Mouse (Mus musculus) stomach, postnatal 0 days (tissue): ENCODE results near the gene Tbc1d2b. TPM values are rescaled to one million over a fixed set of nuclear protein-coding genes. Genes with fewer than 3 reads are reported as not detected.

ENCODE experiments used
- ATAC-seq: fragments of 200-750 bp; cut with Nextera tagmentation; 2 replicates; pipeline ENCODE4 v1.8.0; 2017; ENCODE audit not compliant: low FRiP score, low TSS enrichment
- DNase-seq: peaks from one replicate; pipeline ENCODE4 v3.0.0-alpha.2; 2016; ENCODE audit warnings: low spot score
- H3K27ac ChIP-seq: fragments of 300-500 bp; sonication (generic); replicated peaks from 2 replicates; pipeline ENCODE4 v1.5.1; 2014; ENCODE audit warnings: mild to moderate bottlenecking, control low read depth
- H3K27me3 ChIP-seq: fragments of 300-500 bp; sonication (generic); 2 replicates; pipeline ENCODE4 v1.6.1; 2014; ENCODE audit warnings: low read length; ENCODE audit not compliant: control insufficient read depth, insufficient read depth
- H3K36me3 ChIP-seq: fragments of 300-500 bp; sonication (generic); 2 replicates; pipeline ENCODE4 v1.6.1; 2014; ENCODE audit warnings: low read length, mixed read lengths; ENCODE audit not compliant: control insufficient read depth, insufficient read depth
- H3K4me1 ChIP-seq: fragments of 300-500 bp; sonication (generic); replicated peaks from 2 replicates; pipeline ENCODE4 v1.6.1; 2014; ENCODE audit warnings: antibody characterized with exemption; ENCODE audit not compliant: control insufficient read depth, insufficient read depth
- H3K4me2 ChIP-seq: fragments of 300-500 bp; sonication (generic); replicated peaks from 2 replicates; pipeline ENCODE4 v1.6.1; 2014; ENCODE audit warnings: low read depth, mild to moderate bottlenecking, control low read depth, moderate library complexity
- H3K4me3 ChIP-seq: fragments of 300-500 bp; sonication (generic); 2 replicates; pipeline ENCODE4 v1.5.1; 2014; ENCODE audit warnings: low read depth, low read length, control low read depth
- H3K9ac ChIP-seq: fragments of 300-500 bp; sonication (generic); 2 replicates; pipeline ENCODE4 v1.6.1; 2014; ENCODE audit warnings: mild to moderate bottlenecking, low read length, control low read depth, mixed read lengths
- H3K9me3 ChIP-seq: fragments of 300-500 bp; sonication (generic); 2 replicates; pipeline ENCODE4 v1.6.1; 2016; ENCODE audit warnings: low read length; ENCODE audit not compliant: control insufficient read depth
- CTCF ChIP-seq: IDR thresholded peaks from 2 replicates; pipeline ENCODE4 v1.5.1; 2016; ENCODE audit warnings: antibody characterized with exemption, low read depth, mild to moderate bottlenecking, moderate library complexity
- EP300 ChIP-seq: optimal IDR thresholded peaks from 2 replicates; pipeline ENCODE3; 2016; ENCODE audit warnings: antibody characterized with exemption
- WGBS: fragments of 180-500 bp; shearing (Covaris S2); extraction: QIAGEN DNeasy Blood & Tissue Kit; methylation state at CpG from one replicate; pipeline ENCODE4 v1.1.7; 2014; 5-methylcytosine and 5-hydroxymethylcytosine counted together
- polyA plus RNA-seq: library from polyadenylated mRNA; unstranded; fragments of >200 nt; fragmentation: Nextera tagmentation; extraction: Ambion mirVana; gene quantifications from 2 replicates; pipeline ENCODE4 v1.2.1, GENCODE M21; 2015

The Tbc1d2b gene
- polyA plus RNA-seq, 1 experiment from 2014 or later, result 6.6 TPM

DNA sequence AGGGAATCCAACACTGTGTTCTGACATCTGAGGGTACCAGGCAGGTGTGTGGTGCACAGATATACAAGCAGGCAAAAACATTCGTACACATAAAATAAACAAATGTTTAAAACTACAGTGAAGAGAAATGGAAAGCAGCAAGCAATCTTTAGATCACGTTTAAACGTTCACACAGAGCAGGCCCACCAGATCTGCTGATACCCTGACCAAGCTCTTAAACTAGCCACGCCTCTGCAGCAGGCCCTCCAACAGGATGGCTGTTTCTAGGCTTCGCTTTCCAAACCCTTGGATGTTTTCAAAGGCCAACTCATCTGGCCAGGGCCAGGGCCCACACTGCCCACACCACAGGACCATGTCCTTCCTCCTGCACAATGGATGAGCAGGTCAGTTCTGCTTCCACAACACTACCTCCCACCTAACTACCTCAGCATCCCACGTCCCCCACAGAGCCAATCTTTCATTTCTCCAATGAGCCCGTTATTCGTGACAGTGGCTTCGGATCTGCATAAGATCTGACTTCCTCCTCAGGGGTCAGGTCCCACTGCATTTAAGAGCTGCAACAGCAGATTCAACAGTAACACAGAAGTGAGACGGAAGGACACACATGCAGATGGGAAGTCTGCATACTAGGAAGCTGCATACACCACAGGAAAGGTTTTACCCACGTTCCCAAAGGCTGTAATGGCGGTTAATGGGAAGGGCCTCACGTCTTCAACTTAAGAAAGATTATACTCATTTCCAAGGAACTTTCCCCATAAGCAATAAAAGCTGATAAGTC is 12.7 kb downstream of the Tbc1d2b start:
- Histone ChIP-seq H3K9me3 (no peaks in the 10 kb centered on the region), H3K27ac (no peak overlapping the region), H3K4me3 (no peak overlapping the region), H3K9ac (no peak overlapping the region), H3K36me3 (no peaks in the 10 kb centered on the region; the same call in 1 of the 2 replicates), H3K27me3 (no peaks in the 10 kb centered on the region), H3K4me2 (no peak overlapping the region), H3K4me1 (peaks cover 8% of the 10 kb centered on the region)
- no peak for ATAC-seq
- DNase-seq, result no peak
- WGBS, result 74% methylated on average over 13 of the region's 13 CpGs
- no peak for TF ChIP-seq CTCF
- no peak for TF ChIP-seq EP300

DNA sequence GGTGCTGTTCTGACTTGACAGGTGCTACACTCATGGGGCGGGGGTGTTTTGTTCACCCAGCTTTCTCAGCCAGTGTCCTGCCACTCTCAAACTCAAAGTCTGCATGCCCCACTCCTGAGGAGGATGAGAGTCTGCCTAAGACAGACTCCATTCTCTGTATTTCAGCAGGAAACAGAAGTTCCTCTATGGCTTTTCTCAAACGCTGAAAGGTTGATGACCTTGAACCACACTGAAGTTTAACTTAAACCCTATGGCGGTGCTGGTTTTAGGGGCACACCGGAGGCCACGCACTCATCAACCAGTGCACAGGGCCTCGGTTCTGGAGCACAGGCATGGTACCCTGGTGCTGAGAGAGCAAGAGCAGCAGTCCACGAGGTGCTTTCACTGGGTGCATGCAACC is 13.4 kb downstream of the Tbc1d2b start:
- Histone ChIP-seq H3K36me3 (no peaks in the 10 kb centered on the region; the same call in 1 of the 2 replicates), H3K27ac (no peak overlapping the region; the same call in 1 of the 2 replicates), H3K4me3 (no peak overlapping the region), H3K9ac (no peak overlapping the region), H3K9me3 (no peaks in the 10 kb centered on the region), H3K4me1 (peaks cover 8% of the 10 kb centered on the region), H3K4me2 (no peak overlapping the region), H3K27me3 (no peaks in the 10 kb centered on the region)
- DNase-seq, result no peak
- WGBS, result 73% methylated on average over 7 of the region's 7 CpGs
- TF ChIP-seq EP300 (no peak), CTCF (no peak)
- ATAC-seq, result no peak

DNA sequence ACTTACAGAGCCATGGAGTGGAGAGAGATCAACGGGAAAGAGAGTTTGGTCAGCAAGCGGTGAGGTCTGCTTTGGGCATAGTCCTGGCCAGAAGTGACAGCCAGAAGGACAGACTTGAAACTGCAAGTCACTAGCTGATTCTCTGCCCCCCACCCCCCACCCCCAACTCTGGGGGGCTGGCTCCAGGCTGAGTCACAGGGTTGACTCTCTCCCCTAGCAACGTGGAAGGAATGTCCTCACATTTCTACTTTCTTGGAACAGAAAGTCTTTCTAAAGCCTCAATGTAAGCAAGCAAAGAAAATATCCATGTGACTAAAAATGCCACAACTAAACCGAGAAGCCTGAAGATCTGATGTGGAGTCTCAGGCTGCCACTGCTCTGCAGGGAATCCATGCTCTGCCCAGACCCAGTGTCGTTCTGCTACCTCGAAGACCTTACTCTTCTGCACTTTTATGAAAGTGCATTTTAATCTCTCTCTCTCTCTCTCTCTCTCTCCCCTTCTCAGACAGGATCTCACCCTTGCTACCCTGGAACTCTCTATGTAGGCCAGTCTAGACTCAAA is 14.7 kb downstream of the Tbc1d2b start:
- ATAC-seq, result peak; percentile 63; the same call in 1 of the 2 replicates
- no peaks in the 10 kb centered on the region; the same call in 1 of the 2 replicates for H3K36me3 ChIP-seq
- peaks cover 5% of the 10 kb centered on the region for H3K4me1 ChIP-seq
- H3K9ac ChIP-seq, result no peak overlapping the region
- H3K27me3 ChIP-seq, result no peaks in the 10 kb centered on the region
- no peak overlapping the region for H3K4me2 ChIP-seq
- DNase-seq, result no peak
- no peak for TF ChIP-seq CTCF
- TF ChIP-seq EP300, result peak; percentile 17
- no peaks in the 10 kb centered on the region for H3K9me3 ChIP-seq
- no peak overlapping the region for H3K4me3 ChIP-seq
- WGBS, result 28% methylated on average over 6 of the region's 6 CpGs
- peak overlapping the region; percentile 76 for H3K27ac ChIP-seq

DNA sequence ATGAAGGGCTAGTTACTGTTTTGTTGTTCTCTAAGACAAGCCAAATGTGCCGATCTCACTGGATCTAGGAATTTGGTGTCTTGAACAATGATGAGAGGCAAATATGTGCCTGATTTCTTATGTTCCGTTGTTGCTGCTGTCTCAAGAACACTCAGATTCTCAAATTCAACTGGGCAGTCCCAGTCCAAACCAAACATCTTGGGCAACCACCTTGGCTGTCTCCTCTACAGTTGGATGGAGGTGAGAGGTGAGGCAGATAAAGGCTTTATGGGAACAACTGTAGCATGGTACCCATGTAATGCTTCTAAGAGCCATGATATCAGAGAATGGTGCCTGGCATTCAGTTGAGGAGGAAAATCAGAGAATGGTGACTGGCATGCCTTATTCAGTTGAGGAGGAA is 17.4 kb downstream of the Tbc1d2b start:
- Histone ChIP-seq H3K4me2 (no peak overlapping the region), H3K36me3 (peaks cover 6% of the 10 kb centered on the region; the same call in 1 of the 2 replicates), H3K4me3 (no peak overlapping the region), H3K4me1 (no peaks in the 10 kb centered on the region), H3K9ac (no peak overlapping the region), H3K27me3 (no peaks in the 10 kb centered on the region), H3K27ac (no peak overlapping the region), H3K9me3 (no peaks in the 10 kb centered on the region)
- DNase-seq, result no peak
- WGBS, result 84% methylated on average over 2 of the region's 2 CpGs
- ATAC-seq, result no peak
- TF ChIP-seq CTCF, result no peak

DNA sequence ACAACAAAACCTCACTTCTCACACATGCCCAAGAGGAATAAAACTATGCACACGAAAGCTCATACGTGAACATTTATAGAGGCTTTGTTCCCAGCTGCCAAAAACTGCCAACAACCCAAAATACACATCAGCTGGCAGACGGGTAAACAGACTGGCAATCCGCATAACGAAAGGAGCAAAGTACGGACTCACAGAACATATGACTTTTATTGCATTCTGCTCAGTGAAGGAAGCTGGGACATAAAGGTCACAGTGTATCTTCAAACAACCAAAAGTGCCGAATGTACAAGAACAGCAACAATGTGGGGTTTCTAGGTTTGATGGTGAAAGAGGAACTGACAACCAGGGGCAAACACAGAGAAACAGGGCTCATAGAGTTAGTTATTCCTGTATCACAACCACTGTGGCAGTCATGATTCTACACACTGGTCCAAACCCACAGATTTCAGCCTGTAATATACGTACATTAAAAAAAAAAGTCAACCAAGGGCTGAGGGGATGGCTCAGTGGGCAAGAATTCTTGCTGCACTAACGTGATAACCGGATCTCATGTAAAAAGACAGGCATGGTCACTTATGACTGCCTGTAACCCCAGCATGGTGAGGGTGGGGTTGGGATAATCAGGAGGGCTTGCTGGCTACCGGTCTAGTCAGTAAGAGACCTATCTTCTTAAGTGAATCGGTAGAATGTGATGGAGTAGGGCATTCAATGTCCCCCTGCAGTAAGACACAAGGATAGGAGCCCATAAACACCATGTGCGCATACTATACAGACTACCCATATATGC is 19.4 kb downstream of the Tbc1d2b start:
- Histone ChIP-seq H3K4me2 (no peak overlapping the region), H3K27me3 (no peaks in the 10 kb centered on the region), H3K9me3 (no peaks in the 10 kb centered on the region), H3K4me3 (no peak overlapping the region), H3K9ac (no peak overlapping the region), H3K27ac (no peak overlapping the region), H3K4me1 (no peaks in the 10 kb centered on the region), H3K36me3 (peaks cover 14% of the 10 kb centered on the region)
- WGBS, result 65% methylated on average over 13 of the region's 13 CpGs
- TF ChIP-seq EP300 (no peak), CTCF (no peak)
- DNase-seq, result no peak
- no peak for ATAC-seq
